Mouse (Mus musculus) spleen, postnatal 14 days (tissue): ENCODE data around the gene Bcl2l12.
A peak's percentile ranks its signal among the peaks of the same experiment; 100 is the strongest.
"Not testable (repeated sequence)": the region's sequence is repeated elsewhere in the genome, so short reads cannot be mapped to it uniquely, and the experiment has no call there.

Source experiments
- DNase-seq, 2 experiments: peaks; one replicate each; pipeline ENCODE4 v3.0.0; 2021 to 2022; ENCODE audit warnings: low spot score in 2 of 2

Bcl2l12 gene

GRCm38 (mm10) chr7:44998501-44998955 lies at the start of gene Bcl2l12:
Bcl2l12 (minus strand) TSS chr7:44998712.
- DNase-seq = peak in 1 of 2 experiments; percentile 32

GRCm38 (mm10) chr7:45047491-45047890 lies 49.0 kb upstream of the Bcl2l12 start:
- DNase-seq = no peak

GRCm38 (mm10) chr7:45046853-45047350 lies 48.4 kb upstream of the Bcl2l12 start:
- no peak for DNase-seq

GRCm38 (mm10) chr7:45045741-45046140 lies 47.2 kb upstream of the Bcl2l12 start:
- DNase-seq = no peak

GRCm38 (mm10) chr7:45043307-45043706 lies 44.8 kb upstream of the Bcl2l12 start:
- no peak for DNase-seq

- no peak for DNase-seq
Measured at GRCm38 (mm10) chr7:45040851-45041250, 42.3 kb upstream of the Bcl2l12 start.

GRCm38 (mm10) chr7:45038411-45038810 lies 39.9 kb upstream of the Bcl2l12 start:
- DNase-seq = no peak

GRCm38 (mm10) chr7:45037720-45038361 lies 39.3 kb upstream of the Bcl2l12 start:
- peak; percentile 59 to 75 for DNase-seq

- DNase-seq = no peak
Measured at GRCm38 (mm10) chr7:45036702-45037101, 38.2 kb upstream of the Bcl2l12 start.

- no peak for DNase-seq
Measured at GRCm38 (mm10) chr7:45035631-45036030, 37.1 kb upstream of the Bcl2l12 start.

- DNase-seq = no peak
Measured at GRCm38 (mm10) chr7:45033722-45034359, 35.3 kb upstream of the Bcl2l12 start.

GRCm38 (mm10) chr7:45030857-45031256 lies 32.3 kb upstream of the Bcl2l12 start:
- no peak for DNase-seq

GRCm38 (mm10) chr7:45029995-45030394 lies 31.5 kb upstream of the Bcl2l12 start:
- no peak for DNase-seq

GRCm38 (mm10) chr7:45028351-45028750 lies 29.8 kb upstream of the Bcl2l12 start:
- no peak for DNase-seq

GRCm38 (mm10) chr7:45027761-45028160 lies 29.2 kb upstream of the Bcl2l12 start:
- DNase-seq = no peak

- DNase-seq = no peak
Measured at GRCm38 (mm10) chr7:45026256-45026655, 27.7 kb upstream of the Bcl2l12 start.

- no peak for DNase-seq
Measured at GRCm38 (mm10) chr7:45025601-45026220, 27.2 kb upstream of the Bcl2l12 start.

- DNase-seq = no peak
Measured at GRCm38 (mm10) chr7:45024281-45025248, 26.1 kb upstream of the Bcl2l12 start.

GRCm38 (mm10) chr7:45023711-45024110 lies 25.2 kb upstream of the Bcl2l12 start:
- not testable (repeated sequence) for DNase-seq

GRCm38 (mm10) chr7:45020225-45020624 lies 21.7 kb upstream of the Bcl2l12 start:
- no peak for DNase-seq

GRCm38 (mm10) chr7:45019031-45019571 lies 20.6 kb upstream of the Bcl2l12 start:
- no peak for DNase-seq
